Mouse (Mus musculus): ENCODE data around the gene Fam50b.

The Fam50b gene

DNA sequence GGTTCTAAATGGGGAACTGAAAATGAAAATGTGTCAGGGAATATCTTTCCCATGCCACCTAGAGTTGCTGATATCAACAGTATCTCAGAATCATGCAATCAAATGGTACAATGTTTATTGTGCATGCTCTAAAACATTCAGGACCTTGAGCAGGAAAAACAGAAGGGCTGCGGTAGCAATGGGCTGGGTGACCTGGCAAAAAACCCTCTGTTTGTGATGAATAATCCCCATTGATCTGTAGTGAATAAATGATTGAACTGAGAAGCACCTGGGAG is 4.0 kb downstream of the Fam50b start:
- no peak for DNase-seq (ENCODE audit: low spot score)

DNA sequence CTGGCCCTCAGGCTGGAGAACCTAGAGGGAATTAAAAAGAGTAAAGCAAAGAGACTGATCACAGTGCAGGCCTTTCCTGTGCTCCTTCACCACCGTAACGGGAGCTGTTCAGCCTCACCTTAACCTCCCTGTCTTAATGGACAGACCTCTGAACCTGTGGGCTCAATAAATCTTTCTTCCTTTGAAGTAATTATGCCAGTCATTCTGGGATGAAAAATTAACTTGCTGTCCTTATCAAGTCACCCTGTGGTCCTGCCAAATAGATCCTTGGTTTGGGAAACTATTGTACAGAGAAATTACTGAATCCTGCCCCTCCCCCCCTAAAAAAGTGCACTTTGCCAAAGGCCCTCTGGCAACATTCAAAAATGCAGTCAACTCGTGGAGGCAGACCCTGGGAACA is 4.4 kb downstream of the Fam50b start:
- DNase-seq (ENCODE audit: low spot score), result no peak

DNA sequence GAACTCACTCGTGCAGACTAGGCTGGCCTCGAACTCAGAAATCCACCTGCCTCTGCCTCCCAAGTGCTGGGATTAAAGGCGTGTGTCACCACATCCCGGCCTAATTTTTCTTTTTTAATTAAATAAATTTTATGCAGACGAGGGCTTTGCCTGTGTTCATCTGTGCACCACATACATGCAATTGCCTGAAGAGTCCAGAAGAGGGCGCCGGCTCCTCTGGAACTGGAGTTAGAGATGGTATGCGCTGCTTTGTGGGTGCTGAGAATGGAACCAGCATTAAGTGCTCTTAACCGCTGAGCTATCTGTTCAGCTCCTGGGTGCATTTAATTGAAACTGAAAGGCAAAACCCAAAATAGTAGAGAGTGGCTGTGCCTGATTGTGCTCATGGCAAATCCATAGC is 6.6 kb downstream of the Fam50b start:
- DNase-seq (ENCODE audit: low spot score), result peak; percentile 33

DNA sequence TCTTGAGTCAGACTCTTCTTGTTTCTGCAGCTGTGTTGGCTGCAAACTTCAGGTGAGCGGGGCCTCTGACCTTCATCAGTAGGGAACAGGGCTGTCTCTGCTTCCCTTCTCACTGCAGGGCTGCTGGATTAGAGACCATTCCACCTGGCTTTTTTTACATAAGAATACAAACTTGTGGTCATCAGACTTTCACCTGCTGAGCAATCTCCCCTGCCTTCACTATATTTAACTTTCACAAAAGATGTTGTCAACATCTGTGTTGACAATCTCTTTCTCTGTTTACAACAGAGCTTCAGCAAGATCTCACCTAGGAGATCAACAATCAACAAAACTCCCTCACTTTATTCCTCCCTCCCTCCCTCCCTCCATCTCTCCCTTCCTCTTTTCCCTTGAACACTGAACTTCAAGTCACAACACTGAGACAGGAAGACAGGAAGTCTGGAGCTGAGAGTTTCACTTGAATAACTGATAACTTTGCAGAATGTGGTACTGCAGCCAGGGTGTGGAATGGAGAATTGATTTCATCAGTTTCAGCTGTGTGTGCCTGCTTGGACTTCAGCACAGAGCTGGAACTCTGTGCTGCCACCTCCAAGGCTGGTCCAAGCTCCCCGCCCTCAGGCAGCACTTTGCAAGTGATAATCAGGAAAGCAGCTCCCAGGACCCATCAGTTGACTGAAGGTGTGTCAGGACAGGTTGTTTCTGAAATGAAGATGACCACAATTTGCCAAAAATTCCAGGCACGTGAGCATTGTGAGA is 7.3 kb downstream of the Fam50b start:
- no peak for DNase-seq (ENCODE audit: low spot score)

DNA sequence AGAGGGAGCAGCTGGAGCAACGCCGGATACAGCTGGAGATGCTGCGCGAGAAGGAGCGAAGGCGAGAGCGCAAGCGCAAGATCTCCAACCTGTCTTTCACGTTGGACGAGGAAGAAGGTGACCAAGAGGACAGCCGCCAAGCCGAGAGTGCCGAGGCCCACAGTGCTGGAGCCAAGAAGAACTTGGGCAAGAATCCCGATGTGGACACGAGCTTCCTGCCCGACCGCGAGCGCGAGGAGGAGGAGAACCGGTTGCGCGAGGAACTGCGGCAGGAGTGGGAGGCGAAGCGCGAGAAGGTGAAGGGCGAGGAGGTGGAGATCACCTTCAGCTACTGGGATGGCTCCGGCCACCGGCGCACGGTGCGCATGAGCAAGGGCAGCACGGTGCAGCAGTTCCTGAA is 12.2 kb downstream of the Fam50b start:
- DNase-seq (ENCODE audit: low spot score), result peak; percentile 20

DNA sequence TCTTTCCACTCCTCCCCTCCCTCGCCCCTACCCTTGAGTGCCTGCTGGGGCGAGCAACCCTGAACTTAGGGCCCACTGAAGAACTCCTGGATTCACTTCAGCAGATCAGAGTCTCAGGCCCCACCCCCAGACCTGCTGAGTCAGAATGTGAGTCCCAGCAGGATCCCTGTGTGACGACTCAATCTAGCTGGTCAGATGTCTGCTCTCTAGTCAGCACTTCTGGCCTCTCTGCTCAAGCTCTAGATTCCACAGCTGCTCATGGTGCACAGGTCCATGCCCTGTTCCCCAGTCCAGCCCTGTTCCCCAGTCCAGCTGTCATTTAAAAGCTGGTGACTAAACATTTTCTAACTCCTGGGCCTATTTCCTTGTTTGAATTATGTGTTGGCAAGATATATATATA is 13.9 kb downstream of the Fam50b start:
- no peak for DNase-seq (ENCODE audit: low spot score)

DNA sequence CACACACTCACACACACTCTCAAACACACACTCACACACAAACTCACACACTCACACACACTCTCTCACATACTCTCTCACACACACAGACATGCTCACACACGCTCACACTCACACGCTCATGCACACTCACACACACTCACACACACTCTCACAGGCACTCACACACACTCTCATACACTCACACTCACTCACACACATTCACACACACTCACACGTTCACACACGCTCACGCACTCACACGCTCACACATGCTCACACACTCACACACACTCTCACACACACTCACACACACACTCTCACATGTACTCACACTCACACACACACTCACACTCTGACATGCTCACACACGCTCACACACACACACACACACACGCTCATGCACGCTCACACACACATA is 24.6 kb downstream of the Fam50b start:
- DNase-seq (ENCODE audit: low spot score), result no peak

DNA sequence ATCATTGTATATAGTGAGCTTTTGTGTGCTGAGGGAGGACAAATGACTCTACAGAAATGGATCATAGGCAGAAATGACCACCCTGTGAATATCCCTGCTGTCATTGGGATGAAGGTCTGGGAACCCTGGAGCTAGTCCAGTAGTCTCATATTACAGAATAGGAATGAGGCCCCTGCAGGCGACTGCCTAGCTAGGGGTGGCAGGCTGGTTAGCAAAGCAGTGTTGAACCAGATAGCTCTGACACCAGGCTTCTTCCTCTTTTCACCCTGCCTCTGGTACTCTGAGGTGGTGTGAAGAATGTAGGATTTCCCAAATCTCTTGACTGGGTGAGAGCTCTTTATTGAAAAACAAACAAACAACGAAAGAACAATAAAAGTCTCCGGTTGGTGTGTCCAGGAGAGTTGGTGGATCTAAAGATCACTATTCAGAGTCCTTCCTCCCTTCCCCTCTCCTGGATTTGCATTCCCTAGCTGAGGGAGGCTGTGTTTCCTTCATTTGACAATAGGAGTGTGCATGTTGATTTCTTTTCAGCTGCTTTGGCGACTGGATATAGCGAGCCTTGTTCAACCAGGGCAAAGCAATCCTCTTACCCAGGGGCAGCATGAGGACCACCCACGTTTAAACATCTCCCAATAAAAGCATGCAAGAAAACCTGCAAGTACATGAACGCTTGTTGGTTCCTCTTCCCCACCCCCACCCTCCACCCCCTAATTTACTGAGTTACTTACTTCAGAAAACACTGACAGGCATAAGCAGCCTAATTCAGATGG is 26.1 kb downstream of the Fam50b start:
- DNase-seq (ENCODE audit: low spot score), result no peak

DNA sequence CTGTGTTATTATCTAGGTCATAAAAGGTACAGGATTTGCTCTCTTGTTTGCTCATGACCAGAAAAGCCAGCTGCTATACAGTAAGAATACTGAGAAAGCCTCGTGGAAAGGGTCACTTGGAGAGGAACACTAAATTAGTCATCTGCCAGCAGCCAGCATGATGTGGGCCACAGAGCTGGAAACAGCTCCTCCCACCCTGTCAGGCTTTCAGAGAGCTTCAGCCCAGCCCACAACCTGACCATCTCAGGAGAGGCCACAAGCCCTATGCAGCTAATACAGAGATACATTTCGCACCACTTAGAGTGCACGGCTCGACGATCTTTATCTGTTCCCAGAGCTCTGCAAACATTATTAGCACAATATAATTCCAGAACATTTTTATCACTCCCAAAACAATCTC is 27.5 kb downstream of the Fam50b start:
- DNase-seq (ENCODE audit: low spot score), result no peak

DNA sequence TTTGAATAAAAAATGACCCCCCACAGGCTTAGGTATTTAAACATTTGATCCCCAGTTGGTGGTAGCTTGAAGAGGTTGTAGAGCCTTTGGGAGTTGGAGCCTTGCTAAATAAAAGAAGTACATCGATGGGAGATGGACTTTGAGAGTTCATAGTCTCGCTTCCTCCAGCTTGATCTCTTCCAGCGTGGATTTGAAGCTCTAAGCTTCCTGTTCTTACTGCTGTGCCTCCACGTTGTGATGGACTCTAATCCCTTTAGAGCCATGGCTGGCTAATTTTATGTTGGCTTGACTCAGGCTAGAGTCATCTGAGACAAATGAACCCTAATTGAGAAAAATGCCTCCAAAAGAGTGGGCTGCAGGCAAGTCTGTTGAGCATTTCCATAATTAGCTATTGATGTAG is 28.2 kb downstream of the Fam50b start:
- DNase-seq (ENCODE audit: low spot score), result no peak

DNA sequence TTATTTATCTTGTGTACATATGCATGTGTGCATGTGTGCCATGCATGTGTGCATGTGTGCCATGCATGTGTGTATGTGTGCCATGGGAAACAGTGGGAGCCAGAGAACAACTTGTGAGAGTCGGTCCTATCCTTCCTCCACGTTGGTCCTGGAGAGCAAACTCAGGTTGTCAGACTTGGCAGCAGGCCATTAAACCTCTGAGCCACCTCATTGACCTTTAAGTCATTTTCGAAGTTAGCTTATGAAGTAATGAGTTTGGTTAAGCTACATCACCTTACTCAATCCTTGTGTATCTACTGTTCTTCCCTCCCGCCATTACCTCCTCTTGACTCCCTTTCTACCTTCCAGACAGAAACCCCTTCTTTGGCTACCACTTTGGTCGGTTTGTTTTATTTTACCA is 30.6 kb downstream of the Fam50b start:
- no peak for DNase-seq (ENCODE audit: low spot score)

DNA sequence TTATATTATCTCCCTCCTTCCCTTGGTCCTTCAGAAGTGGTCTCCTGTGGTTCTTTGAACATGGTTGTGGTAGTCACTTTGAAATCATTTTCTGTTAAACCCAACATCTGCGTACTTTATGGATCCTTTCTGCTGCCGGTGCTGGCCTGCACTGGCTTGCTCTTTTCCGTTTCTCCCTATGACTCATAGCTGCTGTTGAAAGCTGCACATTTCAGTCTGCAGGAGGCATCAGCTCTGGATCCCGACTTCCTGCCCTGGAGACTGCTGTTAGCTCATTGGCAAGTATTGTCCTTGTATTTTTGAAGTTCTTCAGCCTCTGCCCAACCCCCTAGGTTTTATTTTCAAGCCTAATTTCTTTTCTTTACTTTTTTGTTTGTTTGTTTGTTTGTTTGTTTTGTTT is 31.9 kb downstream of the Fam50b start:
- no peak for DNase-seq (ENCODE audit: low spot score)

DNA sequence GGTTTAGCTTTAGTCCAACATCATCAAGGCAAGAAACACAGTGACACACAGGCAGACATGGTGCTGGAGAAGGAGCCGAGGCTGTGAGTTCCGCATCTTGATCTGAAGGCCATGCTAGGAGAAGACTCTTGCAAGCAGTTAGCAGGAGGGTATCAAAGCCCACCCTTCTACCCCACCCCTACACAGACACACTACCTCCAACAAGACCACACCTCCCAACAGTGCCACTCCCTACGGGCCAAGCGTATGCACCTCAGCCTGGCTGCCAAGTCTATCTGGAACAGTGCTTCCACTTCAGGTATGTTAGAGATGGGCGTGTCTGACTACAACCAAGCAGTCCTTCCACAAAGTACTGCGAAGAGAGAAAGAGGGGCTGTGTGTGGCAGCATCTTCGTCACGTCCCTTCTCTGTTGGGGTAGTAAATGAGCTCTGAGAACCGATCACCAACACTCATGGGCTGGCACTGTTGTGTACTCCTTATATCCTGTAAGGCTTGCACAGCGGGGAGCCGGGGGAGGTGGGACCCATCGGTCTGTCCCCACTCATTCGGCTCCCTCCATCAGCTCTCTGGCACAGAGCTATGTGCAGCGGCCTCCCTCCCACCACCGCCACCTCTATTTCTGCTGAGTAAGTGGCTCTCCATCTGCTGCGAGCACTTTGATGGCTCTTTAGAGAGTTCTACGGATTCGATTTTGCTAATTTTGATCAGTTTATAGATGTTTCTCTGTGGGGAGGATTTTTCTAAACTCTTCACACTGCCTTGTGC is 33.1 kb downstream of the Fam50b start:
- no peak for DNase-seq (ENCODE audit: low spot score)

DNA sequence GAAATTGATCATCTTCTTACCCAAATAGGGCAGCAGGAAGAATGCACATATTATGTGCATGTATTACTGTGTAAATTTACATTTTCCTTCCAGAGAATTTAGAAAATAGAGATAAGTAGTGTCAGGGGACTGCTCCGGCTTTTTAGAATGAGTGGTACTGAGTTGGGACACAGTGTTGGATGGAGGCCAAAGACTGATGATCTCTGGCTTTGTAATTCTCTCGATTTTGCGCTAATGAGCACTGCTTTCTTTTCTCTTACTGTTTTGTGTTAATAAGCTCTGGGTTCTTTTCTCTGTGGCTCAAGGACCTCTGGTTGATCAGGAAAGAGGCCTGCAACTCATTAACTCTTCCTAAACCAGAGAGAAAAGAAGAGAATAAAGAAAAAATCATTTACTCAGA is 42.1 kb downstream of the Fam50b start:
- no peak for DNase-seq (ENCODE audit: low spot score)

DNA sequence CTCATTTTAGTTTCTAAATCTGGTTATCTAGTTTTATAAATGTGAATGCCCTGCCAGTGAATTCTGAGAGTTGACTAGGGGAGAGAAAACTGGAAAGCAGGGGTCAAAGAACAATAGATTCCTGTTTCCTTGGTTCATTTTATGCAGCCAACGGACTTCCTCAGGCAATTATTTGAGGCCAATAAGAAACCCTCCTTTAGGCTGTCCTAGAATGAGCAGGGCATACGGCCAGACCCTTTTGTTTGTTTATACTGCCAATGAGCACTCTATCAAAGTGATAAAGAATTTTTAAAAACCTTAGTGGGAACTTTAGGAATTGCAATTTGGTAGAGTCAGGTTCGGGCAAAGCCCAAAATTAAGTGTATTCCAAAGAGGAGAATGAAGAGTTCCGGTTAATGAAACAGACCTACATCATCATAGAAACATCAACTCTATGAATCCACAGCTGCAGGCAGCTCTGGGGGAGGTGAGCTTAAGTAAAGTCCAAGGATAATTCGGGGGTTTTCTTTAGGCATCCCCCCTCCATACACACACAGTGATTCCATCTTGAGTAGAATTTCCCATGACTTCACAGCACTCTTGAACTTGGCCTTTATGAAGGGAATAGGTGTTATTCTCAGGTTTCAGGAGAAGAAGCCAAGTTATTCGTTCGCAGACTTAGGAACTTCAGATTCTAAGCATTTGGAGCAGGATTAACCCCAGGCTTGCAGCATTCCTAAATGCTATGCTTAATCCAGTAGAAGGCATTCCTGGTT is 46.4 kb downstream of the Fam50b start:
- DNase-seq (ENCODE audit: low spot score), result no peak

DNA sequence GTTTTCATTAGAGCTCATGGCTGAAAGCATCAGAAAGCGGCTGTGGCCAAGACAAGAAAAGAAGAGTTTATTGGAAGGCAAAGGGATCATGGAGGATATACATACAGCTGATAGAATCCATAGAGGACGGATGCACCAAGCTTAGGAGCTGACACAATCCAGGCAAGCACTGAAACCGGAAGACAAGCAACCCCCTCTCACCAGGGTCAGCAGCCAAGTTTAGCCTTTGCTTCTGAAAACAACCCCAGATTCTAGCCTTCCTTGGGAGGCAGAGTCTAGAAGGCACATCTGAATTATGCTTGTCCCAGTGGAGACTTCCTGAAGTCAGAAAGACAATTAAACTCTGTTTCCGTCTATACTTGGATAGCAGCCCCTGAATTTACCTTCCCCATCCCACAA is 47.0 kb downstream of the Fam50b start:
- DNase-seq (ENCODE audit: low spot score), result no peak

DNA sequence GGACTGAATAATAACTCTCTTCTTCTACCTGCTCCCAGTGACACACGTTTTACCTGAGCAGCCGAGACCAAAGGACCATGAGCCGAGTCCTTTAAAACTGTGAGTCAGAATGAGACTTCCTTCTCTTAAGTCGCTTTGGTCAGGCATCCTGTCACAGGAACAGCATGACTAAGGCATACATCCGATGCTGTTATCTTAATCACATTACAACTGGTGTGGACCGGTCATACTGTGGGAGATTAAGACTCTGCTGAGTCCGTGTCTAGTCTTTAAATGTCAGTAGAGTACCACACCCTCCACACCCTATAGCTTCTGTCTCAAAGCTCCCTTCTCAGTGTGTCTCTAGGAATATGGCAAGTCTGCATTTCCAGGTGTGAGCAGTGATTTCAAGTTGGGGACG is 50.2 kb downstream of the Fam50b start:
- DNase-seq (ENCODE audit: low spot score), result no peak

DNA sequence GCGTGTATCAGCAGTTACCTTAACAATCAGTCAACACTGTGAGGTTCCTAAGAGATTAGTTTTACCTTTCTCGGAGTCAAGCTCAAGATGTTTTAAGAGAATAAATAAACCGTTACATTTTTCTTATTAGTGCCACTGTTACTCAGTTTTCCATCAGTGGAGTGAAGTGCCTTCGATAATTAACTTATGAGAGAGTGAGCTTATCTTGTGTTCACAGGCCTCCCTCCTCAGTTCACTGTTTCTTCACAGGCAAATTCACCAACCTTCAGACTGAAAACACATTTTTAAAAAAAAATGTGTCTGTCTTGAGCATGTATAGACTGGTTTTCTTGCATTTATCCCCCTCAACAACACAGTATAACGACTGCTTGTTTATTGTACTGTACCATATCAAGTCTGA is 52.0 kb downstream of the Fam50b start:
- DNase-seq (ENCODE audit: low spot score), result no peak

DNA sequence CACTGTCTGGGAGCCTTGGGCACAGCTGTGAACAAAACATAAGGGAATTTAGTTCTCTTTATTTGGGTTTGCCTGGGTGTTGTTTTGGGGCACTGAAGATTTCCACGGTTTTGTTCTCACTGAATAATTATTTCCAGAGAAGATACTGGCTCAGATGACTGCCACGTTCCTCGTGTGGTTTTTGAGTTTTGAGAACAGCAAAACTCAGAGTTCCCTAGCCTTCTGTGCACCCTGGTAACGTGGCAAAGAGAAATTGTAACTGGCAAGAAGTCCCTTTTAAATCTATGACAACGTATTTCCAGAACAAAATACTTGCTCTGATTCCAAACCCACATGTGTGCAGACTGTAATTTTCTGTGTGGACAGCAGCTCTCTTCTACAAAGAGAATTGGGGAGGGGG is 52.9 kb downstream of the Fam50b start:
- no peak for DNase-seq (ENCODE audit: low spot score)

DNA sequence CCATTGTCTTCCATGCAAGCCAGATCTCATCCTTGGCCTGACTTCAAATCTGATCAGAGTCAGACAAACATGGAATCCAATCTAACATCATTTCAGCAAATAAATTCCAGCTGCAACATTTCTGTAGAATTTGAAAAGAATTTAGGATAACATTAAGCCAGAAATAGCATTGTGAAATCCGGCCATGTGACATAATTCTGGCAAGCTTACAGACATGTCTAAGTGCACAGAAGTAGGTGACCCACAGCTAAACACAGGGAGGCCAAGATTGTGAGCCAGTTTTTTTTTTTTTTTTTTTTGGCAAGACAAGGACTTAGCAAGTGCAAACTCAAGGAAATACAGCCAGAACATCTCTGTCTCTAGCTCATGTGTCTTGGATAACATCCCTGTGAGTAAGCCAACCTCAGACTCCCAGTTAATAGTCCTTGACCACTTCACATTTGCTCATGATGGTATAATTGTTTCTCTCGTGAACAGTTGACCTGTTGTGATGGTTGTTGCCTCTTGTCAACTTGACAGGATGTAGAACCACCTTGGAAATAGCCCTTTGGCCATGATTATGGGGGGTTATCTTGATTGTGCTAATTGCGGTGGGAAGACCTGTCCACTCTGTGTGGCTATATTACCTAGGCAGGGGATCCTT is 54.6 kb downstream of the Fam50b start:
- no peak for DNase-seq (ENCODE audit: low spot score)

DNA sequence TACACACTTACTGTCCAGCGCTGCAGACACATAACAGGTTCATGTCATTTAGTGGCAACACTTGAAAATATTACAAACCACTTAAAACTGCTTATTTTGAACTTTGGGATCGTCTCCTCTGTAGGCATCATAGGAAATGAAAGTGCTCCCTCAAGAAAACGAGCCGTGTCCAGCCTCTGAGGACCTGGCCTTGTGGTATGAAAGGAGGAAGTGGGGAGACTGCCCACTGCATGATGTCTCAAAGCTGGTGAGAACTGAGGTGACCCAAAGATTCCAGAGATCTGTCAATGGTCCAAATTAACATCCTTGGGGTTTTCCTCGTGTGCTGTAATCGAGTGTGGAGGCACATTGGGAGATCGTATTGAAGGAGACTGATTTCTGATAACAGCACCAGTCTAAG is 58.4 kb downstream of the Fam50b start:
- no peak for DNase-seq (ENCODE audit: low spot score)

DNA sequence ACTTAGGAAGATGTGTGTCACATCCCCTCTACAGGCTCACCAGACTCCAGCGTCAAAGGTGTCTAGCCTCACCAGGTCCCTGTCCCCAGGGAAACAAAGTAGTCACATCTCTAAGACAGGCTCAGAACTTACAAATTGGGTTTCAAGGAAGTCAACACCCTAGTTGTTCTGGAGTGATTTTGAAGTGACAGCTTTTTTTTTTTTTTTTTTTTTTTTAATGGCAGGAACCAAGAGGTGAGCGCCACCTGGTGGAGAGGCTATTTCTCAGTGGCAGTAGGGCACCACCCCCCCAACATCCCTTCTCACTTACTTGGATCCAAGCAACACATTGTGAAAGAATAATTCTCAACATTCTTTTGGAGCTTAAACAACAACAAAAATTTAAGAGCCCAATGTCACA is 59.2 kb downstream of the Fam50b start:
- no peak for DNase-seq (ENCODE audit: low spot score)

Measured in testis, postnatal 14 days (tissue).